Mouse (Mus musculus): ENCODE measurements around the gene Rab3ip.

GRCm38 (mm10) chr10:116919368-116920317 lies 30.9 kb downstream of the Rab3ip start:
- no peak for TF ChIP-seq CTCF (IDR thresholded peaks at IDR 0.05; ENCODE audit: borderline replicate concordance, extremely low read depth, insufficient read depth, insufficient read length)
- no peak for TF ChIP-seq POLR2A (IDR thresholded peaks at IDR 0.05; ENCODE audit: borderline replicate concordance, extremely low read depth, insufficient read depth, insufficient read length, poor library complexity, severe bottlenecking)

All from brain, embryonic 14.5 days (tissue).